Mouse (Mus musculus): ENCODE measurements around the gene Mroh2a. TPM values are rescaled to one million over a fixed set of nuclear protein-coding genes. Genes with fewer than 3 reads are reported as not detected.

Mroh2a gene
- polyA plus RNA-seq, 1 experiment from 2014 or later = 1.0 TPM

- H3K4me3 ChIP-seq = no peak overlapping the region
- H3K9me3 ChIP-seq = peaks cover 66% of the 10 kb centered on the region
- no peak overlapping the region for H3K27ac ChIP-seq
- H3K27me3 ChIP-seq = no peaks in the 10 kb centered on the region
- 22% methylated on average over 1 of the region's 1 CpGs for WGBS
- no peak for ATAC-seq (ENCODE audit: low FRiP score, low read depth)
- H3K4me1 ChIP-seq = no peaks in the 10 kb centered on the region
- H3K36me3 ChIP-seq = no peaks in the 10 kb centered on the region
- no peak overlapping the region for H3K9ac ChIP-seq
- no peak overlapping the region for H3K4me2 ChIP-seq (replicated peaks)
These were observed 67.9 kb downstream of the Mroh2a start for GRCm38 (mm10) chr1:88294650-88295049.

GRCm38 (mm10) chr1:88296171-88296920 lies 69.6 kb downstream of the Mroh2a start:
- H3K4me2 ChIP-seq (replicated peaks) = no peak overlapping the region
- H3K4me3 ChIP-seq = no peak overlapping the region
- H3K27me3 ChIP-seq = no peaks in the 10 kb centered on the region
- ATAC-seq (ENCODE audit: low FRiP score, low read depth) = no peak
- H3K9me3 ChIP-seq = peaks cover 68% of the 10 kb centered on the region
- WGBS = 72% methylated on average over 4 of the region's 4 CpGs
- no peaks in the 10 kb centered on the region for H3K36me3 ChIP-seq
- no peak overlapping the region for H3K9ac ChIP-seq
- H3K27ac ChIP-seq = no peak overlapping the region
- H3K4me1 ChIP-seq = no peaks in the 10 kb centered on the region

GRCm38 (mm10) chr1:88297480-88298258 lies 70.9 kb downstream of the Mroh2a start:
- Histone ChIP-seq H3K4me1 (no peaks in the 10 kb centered on the region), H3K9ac (no peak overlapping the region), H3K4me3 (no peak overlapping the region), H3K36me3 (no peaks in the 10 kb centered on the region), H3K9me3 (peaks cover 72% of the 10 kb centered on the region), H3K27me3 (no peaks in the 10 kb centered on the region), H3K27ac (no peak overlapping the region), H3K4me2 (replicated peaks) (no peak overlapping the region)
- WGBS = 62% methylated on average over 7 of the region's 7 CpGs
- ATAC-seq (ENCODE audit: low FRiP score, low read depth) = no peak

- Histone ChIP-seq H3K4me3 (no peak overlapping the region), H3K27ac (no peak overlapping the region), H3K9ac (no peak overlapping the region), H3K4me1 (no peaks in the 10 kb centered on the region), H3K9me3 (peaks cover 78% of the 10 kb centered on the region), H3K36me3 (no peaks in the 10 kb centered on the region), H3K4me2 (replicated peaks) (no peak overlapping the region), H3K27me3 (no peaks in the 10 kb centered on the region)
- WGBS = 62% methylated on average over 4 of the region's 4 CpGs
- ATAC-seq (ENCODE audit: low FRiP score, low read depth) = no peak
These were observed 72.1 kb downstream of the Mroh2a start for GRCm38 (mm10) chr1:88298686-88299528.

GRCm38 (mm10) chr1:88299529-88299945 lies 72.8 kb downstream of the Mroh2a start:
- H3K4me3 ChIP-seq = no peak overlapping the region
- no peaks in the 10 kb centered on the region for H3K4me1 ChIP-seq
- H3K9ac ChIP-seq = no peak overlapping the region
- whole genome bisulfite sequencing = 74% methylated on average over 2 of the region's 2 CpGs
- no peaks in the 10 kb centered on the region for H3K27me3 ChIP-seq
- H3K36me3 ChIP-seq = no peaks in the 10 kb centered on the region
- H3K27ac ChIP-seq = no peak overlapping the region
- H3K9me3 ChIP-seq = peaks cover 80% of the 10 kb centered on the region
- H3K4me2 ChIP-seq (replicated peaks) = no peak overlapping the region
- ATAC-seq (ENCODE audit: low FRiP score, low read depth) = no peak

- 42% methylated on average over 5 of the region's 5 CpGs for WGBS
- Histone ChIP-seq H3K9ac (no peak overlapping the region), H3K36me3 (no peaks in the 10 kb centered on the region), H3K27me3 (no peaks in the 10 kb centered on the region), H3K9me3 (peaks cover 82% of the 10 kb centered on the region), H3K27ac (no peak overlapping the region), H3K4me2 (replicated peaks) (no peak overlapping the region), H3K4me3 (no peak overlapping the region), H3K4me1 (no peaks in the 10 kb centered on the region)
- ATAC-seq (ENCODE audit: low FRiP score, low read depth) = 0 out of 2 replicates have a peak, but pooled peaks have one; percentile 4
These were observed 73.7 kb downstream of the Mroh2a start for GRCm38 (mm10) chr1:88300301-88301050.

GRCm38 (mm10) chr1:88301121-88302014 lies 74.6 kb downstream of the Mroh2a start:
- no peak overlapping the region for H3K4me3 ChIP-seq
- H3K36me3 ChIP-seq = no peaks in the 10 kb centered on the region
- H3K27ac ChIP-seq = no peak overlapping the region
- H3K27me3 ChIP-seq = no peaks in the 10 kb centered on the region
- no peak for ATAC-seq (ENCODE audit: low FRiP score, low read depth)
- no peaks in the 10 kb centered on the region for H3K4me1 ChIP-seq
- no peak overlapping the region for H3K4me2 ChIP-seq (replicated peaks)
- peaks cover 80% of the 10 kb centered on the region for H3K9me3 ChIP-seq
- no peak overlapping the region for H3K9ac ChIP-seq
- 67% methylated on average over 9 of the region's 9 CpGs for WGBS

GRCm38 (mm10) chr1:88302057-88302740 lies 75.4 kb downstream of the Mroh2a start:
- H3K4me1 ChIP-seq = no peaks in the 10 kb centered on the region
- H3K4me2 ChIP-seq (replicated peaks) = no peak overlapping the region
- no peaks in the 10 kb centered on the region for H3K36me3 ChIP-seq
- 67% methylated on average over 14 of the region's 14 CpGs for WGBS
- H3K9ac ChIP-seq = no peak overlapping the region
- peaks cover 86% of the 10 kb centered on the region for H3K9me3 ChIP-seq
- ATAC-seq (ENCODE audit: low FRiP score, low read depth) = no peak
- no peak overlapping the region for H3K4me3 ChIP-seq
- H3K27ac ChIP-seq = no peak overlapping the region
- no peaks in the 10 kb centered on the region for H3K27me3 ChIP-seq

GRCm38 (mm10) chr1:88303762-88304161 lies 77.0 kb downstream of the Mroh2a start:
- Histone ChIP-seq H3K27ac (no peak overlapping the region), H3K27me3 (no peaks in the 10 kb centered on the region), H3K4me2 (replicated peaks) (no peak overlapping the region), H3K4me1 (no peaks in the 10 kb centered on the region), H3K9ac (no peak overlapping the region), H3K9me3 (peaks cover 88% of the 10 kb centered on the region), H3K4me3 (no peak overlapping the region), H3K36me3 (no peaks in the 10 kb centered on the region)
- 63% methylated on average over 6 of the region's 6 CpGs for WGBS
- ATAC-seq (ENCODE audit: low FRiP score, low read depth) = no peak

GRCm38 (mm10) chr1:88304261-88304985 lies 77.6 kb downstream of the Mroh2a start:
- Histone ChIP-seq H3K36me3 (no peaks in the 10 kb centered on the region), H3K4me2 (replicated peaks) (no peak overlapping the region), H3K27me3 (no peaks in the 10 kb centered on the region), H3K9me3 (peaks cover 88% of the 10 kb centered on the region), H3K4me3 (no peak overlapping the region), H3K27ac (no peak overlapping the region), H3K4me1 (no peaks in the 10 kb centered on the region), H3K9ac (no peak overlapping the region)
- ATAC-seq (ENCODE audit: low FRiP score, low read depth) = no peak
- WGBS = 60% methylated on average over 8 of the region's 8 CpGs
